Mouse (Mus musculus): ENCODE data around the gene Rtkn2.

GRCm38 (mm10) chr10:67998116-67998635 is 18.8 kb downstream of the Rtkn2 start:
- peak; percentile 72; the same call in 1 of the 2 replicates for TF ChIP-seq CTCF (IDR thresholded peaks at IDR 0.05; ENCODE audit: extremely low read depth, insufficient read depth, insufficient read length, insufficient replicate concordance)
- TF ChIP-seq POLR2A (IDR thresholded peaks at IDR 0.05; ENCODE audit: low read depth, low read length): no peak

All from spleen, adult 2 months (tissue).